ENCODE assay signal across 24 mouse cellular contexts in genomic region chrX:102064062-102064461, GRCm38 (mm10). TPM values are rescaled to one million over a fixed set of nuclear protein-coding genes. Genes with fewer than 3 reads are reported as not detected.
DNase-seq lines count a peak whose midpoint lies in the region; ATAC-seq lines count a peak whose summit lies in the region.
"Had no signal": no experiment of that assay in that cellular context is flagged by ENCODE, and none has a peak within 500 bp of the region (broad histone marks: within the 10 kb centered on the region; RNA-seq: fewer than 3 reads in every experiment).

No protein-coding gene starts in this region.

- DNase-seq in heart, adult 11 months = peak; percentile 84
- no peak for DNase-seq in heart, postnatal 14 days
- no peak for DNase-seq in midbrain, embryonic 10.5 days (ENCODE audit: low spot score)
- peak; percentile 20 for DNase-seq in embryonic facial prominence, embryonic 11.5 days (ENCODE audit: low spot score)
- no peak for DNase-seq in ovary, postnatal 10 days (ENCODE audit: low spot score)
- DNase-seq in ovary, adult 18-20 months (ENCODE audit: low spot score) = no peak
- DNase-seq: adrenal gland, postnatal 10 days; adrenal gland, postnatal 36 days; cerebellum, adult 18-20 months; cerebellum, adult 9-11 months; cerebellum, postnatal 25 days; forebrain, postnatal 0 days; gastrocnemius, adult 2 months; gastrocnemius, postnatal 14 days; heart, adult 18-20 months; heart, postnatal 36 days had no signal

- WGBS in midbrain, embryonic 13.5 days = 50% methylated on average over 3 of the region's 3 CpGs
- 39% methylated on average over 3 of the region's 3 CpGs for WGBS in midbrain, embryonic 10.5 days
- 44% methylated on average over 3 of the region's 3 CpGs for WGBS in embryonic facial prominence, embryonic 11.5 days

- intact Hi-C loops in heart, postnatal 14 days (cut with DNase I) = loop anchor here (2.0 kb wide), 1 partner anchor 259 kb away; no protein-coding TSS in a partner anchor

- peaks cover 24% of the 10 kb centered on the region; the same call in 1 of the 2 replicates for H3K27me3 ChIP-seq in midbrain, embryonic 13.5 days
- peaks cover 97% of the 10 kb centered on the region for H3K27me3 ChIP-seq in midbrain, embryonic 10.5 days (ENCODE audit: low read depth, poor library complexity, severe bottlenecking)
- no peaks in the 10 kb centered on the region for H3K27me3 ChIP-seq in embryonic facial prominence, embryonic 11.5 days (ENCODE audit: control insufficient read depth, insufficient read depth, low read length)
- H3K27me3 ChIP-seq: Patski had no signal

- H3K4me1 ChIP-seq in midbrain, embryonic 13.5 days (replicated peaks) = peaks cover 51% of the 10 kb centered on the region
- H3K4me1 ChIP-seq in midbrain, embryonic 10.5 days = peaks cover 28% of the 10 kb centered on the region
- no peaks in the 10 kb centered on the region for H3K4me1 ChIP-seq in embryonic facial prominence, embryonic 11.5 days (ENCODE audit: control insufficient read depth, insufficient read depth, low read length)

- no peaks in the 10 kb centered on the region for H3K9me3 ChIP-seq in midbrain, embryonic 13.5 days
- H3K9me3 ChIP-seq in midbrain, embryonic 10.5 days (replicated peaks) = no peaks in the 10 kb centered on the region
- no peaks in the 10 kb centered on the region for H3K9me3 ChIP-seq in embryonic facial prominence, embryonic 11.5 days (replicated peaks; ENCODE audit: control insufficient read depth, low read length)
- H3K9me3 ChIP-seq: embryonic facial prominence, embryonic 15.5 days; hindbrain, embryonic 10.5 days; hindbrain, embryonic 13.5 days had no signal

- no peaks in the 10 kb centered on the region for H3K36me3 ChIP-seq in midbrain, embryonic 13.5 days
- H3K36me3 ChIP-seq in midbrain, embryonic 10.5 days = peaks cover 16% of the 10 kb centered on the region
- no peaks in the 10 kb centered on the region for H3K36me3 ChIP-seq in embryonic facial prominence, embryonic 11.5 days (replicated peaks; ENCODE audit: control insufficient read depth, insufficient read depth, low read depth, low read length)
- H3K36me3 ChIP-seq: embryonic facial prominence, embryonic 15.5 days; hindbrain, embryonic 13.5 days had no signal

- no peak overlapping the region for H3K4me2 ChIP-seq in midbrain, embryonic 13.5 days (replicated peaks)
- H3K4me2 ChIP-seq in embryonic facial prominence, embryonic 11.5 days (ENCODE audit: low read depth, low read length) = no peak overlapping the region
- H3K4me2 ChIP-seq: embryonic facial prominence, embryonic 15.5 days; heart, embryonic 11.5 days; hindbrain, embryonic 13.5 days had no signal

- ATAC-seq in midbrain, embryonic 13.5 days = 0 out of 2 replicates have a peak, but pooled peaks have one; percentile 41
- ATAC-seq in embryonic facial prominence, embryonic 11.5 days (replicated peaks; ENCODE audit: insufficient number of reproducible peaks, low FRiP score, low TSS enrichment, low read depth) = no peak
- ATAC-seq: forebrain, embryonic 14.5 days; forebrain, postnatal 0 days; hindbrain, embryonic 16.5 days; Patski had no signal

- H3K27ac ChIP-seq in midbrain, embryonic 13.5 days = no peak overlapping the region
- no peak overlapping the region for H3K27ac ChIP-seq in midbrain, embryonic 10.5 days (replicated peaks)
- H3K27ac ChIP-seq in embryonic facial prominence, embryonic 11.5 days (replicated peaks; ENCODE audit: low read depth, low read length) = no peak overlapping the region
- H3K27ac ChIP-seq: embryonic facial prominence, embryonic 15.5 days; hindbrain, embryonic 10.5 days; hindbrain, embryonic 13.5 days had no signal

- H3K9ac ChIP-seq in midbrain, embryonic 13.5 days (replicated peaks) = no peak overlapping the region
- H3K9ac ChIP-seq in embryonic facial prominence, embryonic 11.5 days (replicated peaks; ENCODE audit: low read length) = no peak overlapping the region
- H3K9ac ChIP-seq: embryonic facial prominence, embryonic 15.5 days; forebrain, postnatal 0 days; hindbrain, embryonic 13.5 days had no signal

- no peak overlapping the region for H3K4me3 ChIP-seq in midbrain, embryonic 13.5 days (replicated peaks)
- H3K4me3 ChIP-seq in midbrain, embryonic 10.5 days = no peak overlapping the region
- no peak overlapping the region for H3K4me3 ChIP-seq in embryonic facial prominence, embryonic 11.5 days (ENCODE audit: low read depth, low read length)
- H3K4me3 ChIP-seq: embryonic facial prominence, embryonic 15.5 days; gastrocnemius, adult 2 months; hindbrain, embryonic 10.5 days; hindbrain, embryonic 13.5 days had no signal

RNA-seq across cellular contexts. Expression of gene Rtl5, which starts 7.0 kb away (rescaled TPM):
- 1 to 10 TPM; 1.6 to 2.7 TPM for total RNA-seq in heart, postnatal 14 days (2021)
- polyA plus RNA-seq in midbrain, embryonic 13.5 days (2015; fragmentation: Nextera tagmentation; extraction: Ambion mirVana) = 8.0 and 10.9 TPM in 2 replicates
- polyA plus RNA-seq in midbrain, embryonic 10.5 days (2016; fragmentation: Nextera tagmentation; extraction: Ambion mirVana) = 4.0 and 4.8 TPM in 2 replicates
- polyA plus RNA-seq in embryonic facial prominence, embryonic 11.5 days (2014; fragmentation: Nextera tagmentation; extraction: Ambion mirVana) = 2.2 TPM in 2 replicates

RNA-seq across cellular contexts. Expression of gene Pin4, which starts 55.2 kb away (rescaled TPM):
- total RNA-seq in heart, postnatal 14 days (2021) = 10 to 100 TPM; 15.3 to 28.4 TPM
- polyA plus RNA-seq in midbrain, embryonic 13.5 days (2015; fragmentation: Nextera tagmentation; extraction: Ambion mirVana) = 83.7 and 93.5 TPM in 2 replicates
- 67.8 and 70.2 TPM in 2 replicates for polyA plus RNA-seq in midbrain, embryonic 10.5 days (2016; fragmentation: Nextera tagmentation; extraction: Ambion mirVana)
- 67.3 and 70.8 TPM in 2 replicates for polyA plus RNA-seq in embryonic facial prominence, embryonic 11.5 days (2014; fragmentation: Nextera tagmentation; extraction: Ambion mirVana)

Comparison
In these comparisons a context has a peak if more than half of its experiments do, and no peak if none do; other contexts are left out.
1. DNase-seq: peak in heart, adult 11 months (single experiment) and embryonic facial prominence, embryonic 11.5 days (single experiment); none in heart, postnatal 14 days (0 of 2), midbrain, embryonic 10.5 days (single experiment), ovary, postnatal 10 days (single experiment) and ovary, adult 18-20 months (single experiment).